Mouse (Mus musculus) megakaryocyte, embryonic 14.5 days (primary cell): ENCODE data around the gene Mecr.

Source experiments
- FLI1 ChIP-seq: IDR thresholded peaks from 2 replicates; pipeline ENCODE4 v1.6.1; 2012; ENCODE audit warnings: low read length, inconsistent platforms, mixed read lengths
- GATA1 ChIP-seq: IDR thresholded peaks from 3 replicates; pipeline ENCODE4 v1.6.1; 2012; ENCODE audit warnings: mixed read lengths, low read length, inconsistent platforms, borderline replicate concordance

GRCm38 (mm10) chr4:131888564-131888963 is 45.3 kb downstream of the Mecr start:
- no peak for TF ChIP-seq FLI1
- TF ChIP-seq GATA1 = no peak
